Mouse (Mus musculus) cerebellum, adult 2 months (tissue): ENCODE measurements around the gene Tmub1.

Experiments
- CTCF ChIP-seq: fragments of 200-500 bp; IDR thresholded peaks from 2 replicates; pipeline ENCODE4 v1.5.1; 2011; ENCODE audit warnings: low read depth, mild to moderate bottlenecking, control low read depth, low read length, moderate library complexity, borderline replicate concordance; ENCODE audit not compliant: insufficient read depth
- POLR2A ChIP-seq: fragments of 200-500 bp; IDR thresholded peaks from 2 replicates; pipeline ENCODE4 v1.6.1; 2011; ENCODE audit warnings: low read length, control low read depth, borderline replicate concordance; ENCODE audit not compliant: insufficient read depth

DNA sequence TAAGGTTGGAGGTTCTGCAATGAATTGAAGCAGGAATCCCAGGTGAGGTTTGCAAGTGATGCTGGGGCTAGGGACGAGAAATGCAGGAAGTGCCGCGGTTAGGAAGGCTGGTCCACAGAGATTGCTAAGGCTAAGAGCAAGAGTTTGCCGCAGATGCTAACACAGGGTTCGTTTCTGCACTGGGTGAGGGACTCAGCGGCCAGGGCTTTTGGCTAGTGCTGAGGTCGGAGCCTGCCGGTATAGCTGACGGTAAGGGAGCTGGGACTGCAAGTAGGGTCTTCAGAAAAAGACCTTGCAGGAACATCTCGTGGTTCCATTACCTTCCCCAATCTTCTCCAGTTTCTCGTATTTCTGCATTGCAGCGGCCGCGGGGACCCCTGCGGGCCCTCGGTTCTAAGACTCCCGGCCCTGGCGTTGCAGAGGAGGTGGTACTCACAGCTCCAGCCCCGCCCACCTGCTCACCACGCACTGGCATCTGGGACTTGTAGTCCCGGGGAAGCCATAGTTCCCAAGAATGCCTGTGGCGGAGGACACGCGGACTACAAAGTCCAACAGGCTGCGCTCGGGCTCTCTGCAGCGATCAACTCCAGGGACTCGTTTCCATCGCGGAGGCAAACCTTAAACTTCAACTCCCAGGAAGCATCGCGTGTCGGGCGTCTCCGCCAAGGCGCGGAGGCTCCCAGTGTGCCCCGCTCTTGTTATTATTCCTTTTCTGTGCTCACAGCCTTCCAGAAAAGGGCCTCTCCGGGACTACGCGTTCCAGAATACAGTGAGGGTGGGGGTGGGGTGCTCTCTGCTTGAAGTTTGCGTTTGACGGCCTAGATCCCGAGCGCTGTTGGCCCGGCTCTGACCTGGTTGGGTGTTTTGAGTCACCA lies 24.3 kb downstream of the Tmub1 start, which contains the start of the genes Cdk5 and Slc4a2:
- no peak for TF ChIP-seq CTCF
- peak; percentile 51; the same call in 1 of the 2 replicates for TF ChIP-seq POLR2A
